Mouse (Mus musculus) spleen, adult 12 weeks (tissue): ENCODE measurements around the gene Cd83.

Source experiments
- DNase-seq: peaks from one replicate; pipeline ENCODE4 v3.0.0; 2022; ENCODE audit warnings: low spot score

Cd83 gene

GRCm38 (mm10) chr13:43784725-43785711 is at the start of gene Cd83:
Gene Cd83 (plus strand): TSS chr13:43784775.
- DNase-seq, result peak; percentile 62

- DNase-seq, result peak; percentile 21
Measured at GRCm38 (mm10) chr13:43739598-43740275, 44.8 kb upstream of the Cd83 start.

GRCm38 (mm10) chr13:43740276-43740608 is 44.3 kb upstream of the Cd83 start:
- no peak for DNase-seq

- DNase-seq, result no peak
Measured at GRCm38 (mm10) chr13:43742677-43743076, 41.9 kb upstream of the Cd83 start.

GRCm38 (mm10) chr13:43744259-43744658 is 40.3 kb upstream of the Cd83 start:
- no peak for DNase-seq

GRCm38 (mm10) chr13:43750301-43750700 is 34.3 kb upstream of the Cd83 start:
- no peak for DNase-seq

GRCm38 (mm10) chr13:43750966-43751365 is 33.6 kb upstream of the Cd83 start:
- DNase-seq, result no peak

GRCm38 (mm10) chr13:43752407-43752806 is 32.2 kb upstream of the Cd83 start:
- no peak for DNase-seq

GRCm38 (mm10) chr13:43753652-43754051 is 30.9 kb upstream of the Cd83 start:
- no peak for DNase-seq

- no peak for DNase-seq
Measured at GRCm38 (mm10) chr13:43754455-43755128, 30.0 kb upstream of the Cd83 start.

GRCm38 (mm10) chr13:43755573-43755972 is 29.0 kb upstream of the Cd83 start:
- no peak for DNase-seq

GRCm38 (mm10) chr13:43761156-43761855 is 23.3 kb upstream of the Cd83 start:
- DNase-seq, result no peak

GRCm38 (mm10) chr13:43762901-43763300 is 21.7 kb upstream of the Cd83 start:
- DNase-seq, result no peak

- no peak for DNase-seq
Measured at GRCm38 (mm10) chr13:43763301-43763994, 21.1 kb upstream of the Cd83 start.

- no peak for DNase-seq
Measured at GRCm38 (mm10) chr13:43763995-43764579, 20.5 kb upstream of the Cd83 start.

GRCm38 (mm10) chr13:43765293-43765814 is 19.2 kb upstream of the Cd83 start:
- DNase-seq, result peak; percentile 72

GRCm38 (mm10) chr13:43766786-43767680 is 17.5 kb upstream of the Cd83 start:
- no peak for DNase-seq

GRCm38 (mm10) chr13:43773020-43773419 is 11.6 kb upstream of the Cd83 start:
- no peak for DNase-seq

GRCm38 (mm10) chr13:43773965-43774566 is 10.5 kb upstream of the Cd83 start:
- no peak for DNase-seq
